Mouse (Mus musculus) CH12.LX (cell line): ENCODE results near the gene Zfp110. TPM values are rescaled to one million over a fixed set of nuclear protein-coding genes. Genes with fewer than 3 reads are reported as not detected.

Experiments used
- DNase-seq: peaks from one replicate; pipeline ENCODE4 v3.0.0-alpha.2; 2013; ENCODE audit errors: extremely low read depth
- H3K27ac ChIP-seq: 2 replicates; pipeline ENCODE4 v1.5.1; 2012; ENCODE audit warnings: low read depth, mild to moderate bottlenecking, control low read depth, moderate library complexity; ENCODE audit not compliant: insufficient read depth
- H3K27me3 ChIP-seq: replicated peaks from 2 replicates; pipeline ENCODE3; 2012; ENCODE audit warnings: inconsistent platforms
- H3K36me3 ChIP-seq, 2 experiments: replicated peaks in 1 of 2; 2 replicates each; pipeline versions ENCODE3 to v1.6.1; 2012; ENCODE audit warnings: inconsistent platforms in 1 of 2, low read length in 1 of 2, mild to moderate bottlenecking in 1 of 2, mixed read lengths in 1 of 2, moderate library complexity in 1 of 2; ENCODE audit not compliant: control insufficient read depth in 1 of 2, insufficient read depth in 1 of 2
- H3K4me1 ChIP-seq, 2 experiments: 2 replicates each; pipeline ENCODE4 v1.6.1; 2012; ENCODE audit warnings: inconsistent platforms in 1 of 2, moderate library complexity in 1 of 2; ENCODE audit not compliant: insufficient read depth in 2 of 2, control insufficient read depth in 1 of 2
- H3K4me2 ChIP-seq: 2 replicates; pipeline ENCODE4 v1.6.1; 2012; ENCODE audit warnings: low read depth, mild to moderate bottlenecking, control low read depth; ENCODE audit not compliant: poor library complexity, insufficient read depth, severe bottlenecking
- H3K4me3 ChIP-seq, 3 experiments: fragments of 150-350 bp in 1 of 3; sonication (generic) in 1 of 3; replicated peaks in 1 of 3; 2 replicates each; pipeline versions ENCODE3 to v1.5.1; 2011 to 2012; ENCODE audit warnings: low read depth in 2 of 3, low read length in 2 of 3, mild to moderate bottlenecking in 2 of 3, moderate library complexity in 2 of 3, control low read depth in 1 of 3, improper control_type of control experiment in 1 of 3, inconsistent platforms in 1 of 3, mixed read lengths in 1 of 3; ENCODE audit not compliant: poor library complexity in 1 of 3
- H3K79me2 ChIP-seq: replicated peaks from 2 replicates; pipeline ENCODE4 v1.6.1; 2012; ENCODE audit warnings: mild to moderate bottlenecking, moderate library complexity; ENCODE audit not compliant: control insufficient read depth, poor library complexity, insufficient read depth, severe bottlenecking; ENCODE audit errors: extremely low read depth
- H3K9ac ChIP-seq: 2 replicates; pipeline ENCODE4 v1.6.1; 2012; ENCODE audit warnings: low read depth, mild to moderate bottlenecking, control low read depth, moderate library complexity; ENCODE audit not compliant: insufficient read depth
- H3K9me3 ChIP-seq: replicated peaks from 2 replicates; pipeline ENCODE3; 2012; ENCODE audit warnings: low read length, inconsistent platforms, mixed read lengths
- BHLHE40 ChIP-seq: IDR thresholded peaks from 2 replicates; pipeline ENCODE4 v1.6.1; 2011; ENCODE audit warnings: mild to moderate bottlenecking, low read depth, low read length, improper control_type of control experiment
- CHD2 ChIP-seq: IDR thresholded peaks from 2 replicates; pipeline ENCODE4 v1.6.1; 2011; ENCODE audit warnings: low read length, improper control_type of control experiment
- JUN ChIP-seq: IDR thresholded peaks from 2 replicates; pipeline ENCODE4 v1.6.1; 2011; ENCODE audit warnings: low read depth, mild to moderate bottlenecking, low read length, improper control_type of control experiment, moderate library complexity; ENCODE audit not compliant: insufficient read depth
- JUND ChIP-seq: conservative IDR thresholded peaks from 2 replicates; pipeline ENCODE4 v1.6.1; 2011; ENCODE audit warnings: low read depth, low read length, improper control_type of control experiment
- MAX ChIP-seq: IDR thresholded peaks from 2 replicates; pipeline ENCODE4 v1.6.1; 2011; ENCODE audit warnings: low read length, improper control_type of control experiment
- MAZ ChIP-seq: IDR thresholded peaks from 2 replicates; pipeline ENCODE4 v1.6.1; 2012; ENCODE audit warnings: low read depth, mild to moderate bottlenecking, inconsistent platforms, low read length, improper control_type of control experiment, moderate library complexity
- MEF2A ChIP-seq: IDR thresholded peaks from 2 replicates; pipeline ENCODE4 v1.6.1; 2014; ENCODE audit warnings: low read depth, mild to moderate bottlenecking, inconsistent platforms, low read length, improper control_type of control experiment, borderline replicate concordance
- POLR2AphosphoS2 ChIP-seq: IDR thresholded peaks from 2 replicates; pipeline ENCODE4 v1.6.1; 2011; ENCODE audit warnings: low read depth, low read length, improper control_type of control experiment
- RCOR1 ChIP-seq: conservative IDR thresholded peaks from 2 replicates; pipeline ENCODE4 v1.6.1; 2012; ENCODE audit warnings: low read depth, mild to moderate bottlenecking, inconsistent platforms, low read length, improper control_type of control experiment
- SIN3A ChIP-seq: IDR thresholded peaks from 2 replicates; pipeline ENCODE4 v1.6.1; 2012; ENCODE audit warnings: low read length, improper control_type of control experiment, inconsistent platforms
- SMC3 ChIP-seq: IDR thresholded peaks from 2 replicates; pipeline ENCODE4 v1.6.1; 2011; ENCODE audit warnings: low read depth, low read length, improper control_type of control experiment
- TBP ChIP-seq: conservative IDR thresholded peaks from 2 replicates; pipeline ENCODE4 v1.6.1; 2011; ENCODE audit warnings: low read depth, low read length, improper control_type of control experiment
- UBTF ChIP-seq: IDR thresholded peaks from 2 replicates; pipeline ENCODE4 v1.6.1; 2012; ENCODE audit warnings: low read depth, mild to moderate bottlenecking, inconsistent platforms, low read length, improper control_type of control experiment, moderate library complexity
- ZNF384 ChIP-seq: IDR thresholded peaks from 2 replicates; pipeline ENCODE4 v1.6.1; 2012; ENCODE audit warnings: low read depth, low read length, improper control_type of control experiment, inconsistent platforms
- dilution Hi-C: fragments of 300-500 bp; cut with MboI; formaldehyde crosslinking; loops from 2 replicates; pipeline ENCODE4 v1.14.3; 2020; ENCODE audit warnings: low sequenced_read_pairs; ENCODE audit not compliant: extremely low pct_unique_long_range_greater_than_20kb, extremely low pct_ligation_motif_present
- in situ Hi-C: fragments of 300-500 bp; cut with MboI; formaldehyde crosslinking; loops from 3 replicates; pipeline ENCODE4 v1.14.3; 2019; ENCODE audit warnings: low sequenced_read_pairs, low pct_ligation_motif_present, low pct_unique_long_range_greater_than_20kb, mixed read lengths
- polyA plus RNA-seq: library from polyadenylated mRNA; unstranded; fragments of >175 nt; gene quantifications from 2 replicates; pipeline ENCODE4 v1.2.1, GENCODE M21; 2012; ENCODE audit warnings: low read depth; ENCODE audit not compliant: insufficient read length
- total RNA-seq, 2 experiments: library from RNA; depleted of rRNA; stranded (reverse); fragments of 300-350 nt in 1 of 2; fragments of >200 nt in 1 of 2; gene quantifications; 2 replicates each; pipeline ENCODE4 v1.2.3; 2012 to 2014

Zfp110 gene
- total and polyA plus RNA-seq, 3 experiments, result 14.8 to 29.3 (median 26.6) TPM

- TF ChIP-seq SMC3 (no peak), MAX (no peak), JUN (no peak), SIN3A (peak; percentile 68; the same call in 1 of the 2 replicates)
Observed at GRCm38 (mm10) chr7:12818521-12819295, 15.9 kb upstream of the Zfp110 start, which contains the start of gene Zfp329 (continued).

GRCm38 (mm10) chr7:12835193-12835671 lies 671 bp downstream of the Zfp110 start:
- H3K27me3 ChIP-seq, result no peaks in the 10 kb centered on the region
- in situ Hi-C loops (no loop called here), dilution Hi-C loops (no loop called here)
- peak overlapping the region; percentile 64; the same call in 1 of the 2 replicates for H3K4me2 ChIP-seq
- DNase-seq, result peak; percentile 20
- H3K9me3 ChIP-seq, result peaks cover 37% of the 10 kb centered on the region
- peaks cover 0 to 13% of the 10 kb centered on the region in 2 experiments; a peak in 2 of 4 replicates for H3K4me1 ChIP-seq
- H3K36me3 ChIP-seq, result peaks cover 31 to 42% of the 10 kb centered on the region in 2 experiments
- H3K79me2 ChIP-seq, result peaks cover 15% of the 10 kb centered on the region
- H3K9ac ChIP-seq, result peak overlapping the region; percentile 92
- TF ChIP-seq TBP, result no peak
- TF ChIP-seq JUND, result no peak
- no peak for TF ChIP-seq CHD2
- no peak for TF ChIP-seq RCOR1
- no peak for TF ChIP-seq POLR2AphosphoS2
- no peak for TF ChIP-seq MEF2A
- no peak for TF ChIP-seq UBTF
- no peak for TF ChIP-seq JUN
- TF ChIP-seq, all 38 proteins: peak for 0
- H3K27ac ChIP-seq, result peak overlapping the region; percentile 45
- peak overlapping the region; percentile 74 to 91 (median 83) for H3K4me3 ChIP-seq

- Histone ChIP-seq H3K9ac (peak overlapping the region; percentile 92), H3K27me3 (no peaks in the 10 kb centered on the region), H3K4me3 (peak overlapping the region; percentile 74 to 91 (median 83)), H3K27ac (no peak overlapping the region), H3K4me2 (peak overlapping the region; percentile 64), H3K4me1 (peaks cover 0 to 13% of the 10 kb centered on the region in 2 experiments; a peak in 2 of 4 replicates), H3K79me2 (peaks cover 15% of the 10 kb centered on the region), H3K36me3 (peaks cover 34 to 47% of the 10 kb centered on the region in 2 experiments), H3K9me3 (peaks cover 43% of the 10 kb centered on the region)
- no peak for TF ChIP-seq BHLHE40
- TF ChIP-seq ZNF384, result peak; percentile 68
- TF ChIP-seq MAZ, result no peak
- dilution Hi-C loops, result no loop called here
- no peak for DNase-seq
- in situ Hi-C loops, result no loop called here
Observed at GRCm38 (mm10) chr7:12835779-12836178, 1.2 kb downstream of the Zfp110 start.
